Mouse (Mus musculus) right cerebral cortex, postnatal 36 days (tissue): ENCODE measurements around the gene Spdef.
A peak's percentile ranks its signal among the peaks of the same experiment; 100 is the strongest.

Source experiments
- DNase-seq, 2 experiments: peaks; one replicate each; pipeline ENCODE4 v3.0.0; 2022; ENCODE audit warnings: low spot score in 2 of 2, mixed read lengths in 1 of 2

Spdef gene

DNA sequence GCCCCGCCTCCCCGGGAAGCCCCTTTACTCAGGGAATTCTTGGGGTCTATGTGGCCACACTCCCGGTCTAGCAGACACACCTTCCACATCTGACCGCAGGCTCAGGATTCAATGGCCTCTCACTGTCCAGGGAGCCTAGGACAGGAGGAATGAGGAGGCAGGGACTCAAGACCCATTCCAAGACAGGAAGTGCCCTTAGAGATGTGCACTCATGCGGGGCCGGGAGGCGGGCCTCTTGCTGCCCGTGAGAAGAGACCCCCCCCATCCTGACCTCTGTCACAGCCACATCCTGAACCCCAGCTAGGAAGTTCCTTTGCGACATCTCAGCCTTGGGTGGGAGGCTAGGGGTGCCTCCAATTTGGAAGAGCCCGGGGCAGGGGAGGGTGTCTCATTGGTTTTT, 3.7 kb downstream of the Spdef start:
- DNase-seq = no peak

DNA sequence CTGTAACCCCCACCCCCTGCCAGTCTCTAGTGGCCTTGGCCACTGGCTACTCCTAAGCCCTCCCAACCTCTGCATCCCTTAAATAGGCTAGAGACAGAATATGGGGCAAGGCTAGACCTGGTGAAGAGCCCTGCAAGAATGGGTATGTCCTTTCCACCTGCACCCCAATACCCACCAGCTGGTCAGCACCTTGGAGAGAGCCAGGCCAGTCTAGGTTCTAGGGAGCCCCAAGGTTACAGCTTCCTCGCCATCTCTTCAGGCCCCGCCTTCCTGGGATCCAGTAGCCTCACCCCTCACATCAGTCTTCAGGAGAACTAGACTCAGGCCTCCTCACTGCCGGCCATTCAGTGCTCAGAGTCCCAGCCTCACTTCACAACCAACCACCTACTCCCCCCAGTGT, 4.4 kb downstream of the Spdef start:
- DNase-seq = no peak

DNA sequence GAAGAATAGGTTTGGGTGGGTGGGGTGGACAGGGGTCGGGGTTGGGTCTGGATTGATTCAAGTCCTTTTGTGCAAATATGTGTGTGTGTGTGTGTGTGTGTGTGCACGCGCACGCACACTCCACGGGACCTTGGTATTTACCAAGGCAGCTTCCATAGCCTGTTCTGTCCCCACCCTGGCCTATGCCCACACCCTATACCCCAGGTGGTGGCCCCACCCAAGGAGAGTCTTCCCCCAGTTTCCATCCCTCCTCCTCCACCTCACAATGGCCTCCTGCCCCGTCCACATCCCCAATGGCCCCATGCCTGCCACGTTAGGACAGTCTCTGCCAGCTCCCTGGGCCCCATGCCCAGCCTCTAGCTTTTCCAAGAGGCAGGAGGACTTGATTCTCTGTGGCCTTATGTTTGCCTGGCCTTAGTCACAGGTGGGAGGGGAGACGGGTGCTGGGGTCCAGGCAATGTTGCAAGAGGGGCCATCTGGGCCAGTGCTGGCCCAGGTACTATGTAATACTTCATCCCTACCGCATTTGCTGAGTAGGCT, 7.6 kb downstream of the Spdef start:
- no peak for DNase-seq

DNA sequence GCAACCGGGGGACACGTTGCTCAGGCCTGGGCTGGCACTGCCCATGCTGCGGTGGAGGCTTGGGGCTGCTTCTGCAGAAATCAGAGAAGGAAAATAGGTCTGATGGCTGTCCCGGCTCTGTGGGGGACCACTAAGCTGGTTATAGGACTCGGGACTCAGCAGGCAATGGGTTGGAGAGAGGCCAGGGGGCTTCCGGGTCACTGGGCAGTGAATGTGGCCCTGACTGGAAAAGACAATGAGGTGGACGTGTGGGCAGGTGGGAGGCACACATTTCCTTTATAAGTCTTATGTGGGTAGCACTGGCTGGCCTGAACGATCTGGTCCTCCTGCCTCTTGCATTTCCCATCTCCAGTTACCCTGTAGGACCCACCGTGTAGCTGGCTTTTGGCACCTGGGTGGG, 8.4 kb downstream of the Spdef start:
- no peak for DNase-seq

DNA sequence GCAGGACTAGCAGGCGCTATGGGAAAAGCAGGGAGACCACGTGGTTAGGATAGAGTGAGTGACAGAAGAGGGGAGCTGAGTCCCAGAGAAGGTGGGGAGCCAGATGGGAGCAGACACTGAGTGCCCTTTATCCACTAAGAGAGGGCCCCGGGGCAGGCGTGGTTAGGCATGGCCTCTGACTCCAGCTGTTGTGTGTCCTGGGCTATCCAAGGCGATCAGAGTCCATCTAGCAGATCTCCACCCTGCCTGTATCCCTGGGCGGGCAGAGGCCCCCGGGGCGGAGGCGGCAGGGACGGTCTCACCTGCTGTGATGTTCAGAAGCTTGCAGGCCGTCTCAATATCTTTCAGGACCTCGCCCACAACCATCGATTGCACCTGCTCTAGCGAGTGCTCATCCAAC, 9.1 kb downstream of the Spdef start:
- DNase-seq = no peak

DNA sequence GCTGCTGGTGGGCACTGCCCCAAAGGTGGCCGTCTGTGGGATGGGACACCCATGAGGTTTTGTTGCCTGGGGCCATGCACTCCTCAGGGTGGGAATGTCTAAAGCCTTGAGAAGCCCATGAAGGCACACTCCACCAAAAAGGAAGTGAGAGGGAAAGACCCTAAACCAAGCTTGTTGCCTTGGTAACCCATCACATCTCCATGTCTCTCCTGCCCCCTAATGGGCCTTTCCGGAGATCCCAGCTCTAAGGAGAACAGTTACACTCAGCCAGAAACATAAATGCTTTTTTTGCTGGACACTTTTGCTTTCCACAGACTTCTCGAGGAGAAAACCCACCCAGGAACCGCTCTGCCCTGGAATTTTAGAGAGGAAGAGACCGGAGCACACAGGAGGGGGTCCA, 10.5 kb downstream of the Spdef start:
- DNase-seq = no peak

DNA sequence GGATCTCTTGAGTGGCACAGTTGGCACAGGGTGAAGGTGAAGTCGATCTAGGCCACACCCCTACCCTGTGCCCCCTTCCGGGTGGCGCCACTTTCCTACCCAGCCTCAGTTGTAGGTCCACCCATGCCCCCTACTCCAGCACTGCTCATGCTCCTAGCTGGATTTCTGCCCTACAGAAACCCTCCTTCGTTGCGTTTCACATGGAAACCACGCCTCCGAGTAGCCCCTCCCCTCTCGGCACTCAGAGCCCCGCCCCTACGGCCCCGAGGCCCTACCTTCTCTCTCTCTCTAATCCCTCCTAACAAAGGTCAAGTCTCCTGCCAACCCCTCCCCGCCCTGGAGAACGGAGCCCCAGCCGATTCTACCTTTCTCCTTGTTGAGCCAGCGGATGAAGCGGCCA, 12.0 kb downstream of the Spdef start:
- DNase-seq = no peak

DNA sequence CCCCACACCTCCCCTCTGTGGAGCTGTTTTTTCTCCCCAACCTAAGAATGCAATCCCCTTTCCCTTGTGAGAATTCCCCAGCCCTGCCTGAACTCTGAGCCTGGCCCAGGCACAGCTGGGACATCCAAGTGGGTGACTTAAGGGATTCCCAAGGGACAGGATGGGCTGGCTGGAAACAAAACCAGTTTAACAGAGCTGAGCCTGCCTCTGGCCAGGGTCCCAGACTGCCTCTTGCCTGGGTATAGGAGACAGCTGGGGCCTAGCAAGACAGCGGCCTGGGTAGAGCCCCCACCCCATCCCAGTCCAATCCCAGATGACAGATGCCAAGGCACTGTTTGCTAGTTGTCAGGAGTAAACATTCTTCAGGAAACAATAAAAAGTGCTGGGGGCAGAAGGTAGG, 15.9 kb downstream of the Spdef start:
- no peak for DNase-seq

DNA sequence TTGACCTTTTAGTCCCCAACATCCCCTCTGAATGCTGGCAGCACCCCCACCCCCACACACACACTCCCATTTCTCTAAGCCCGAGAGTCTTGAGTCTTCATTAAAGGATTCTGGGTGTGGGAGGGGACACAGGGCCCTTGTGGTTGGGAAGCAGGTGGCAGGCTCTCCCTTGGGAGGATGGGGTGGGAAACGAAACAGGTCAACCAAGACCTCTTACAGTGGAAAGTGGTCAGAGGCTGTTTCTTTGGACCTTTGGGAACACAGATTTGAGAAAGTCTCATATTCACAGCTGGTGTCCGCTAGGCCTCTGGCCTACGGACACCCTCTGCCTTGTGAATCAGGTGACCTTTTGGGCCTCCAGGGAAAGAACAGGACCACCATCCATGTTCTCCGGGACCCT, 19.1 kb downstream of the Spdef start:
- no peak for DNase-seq

DNA sequence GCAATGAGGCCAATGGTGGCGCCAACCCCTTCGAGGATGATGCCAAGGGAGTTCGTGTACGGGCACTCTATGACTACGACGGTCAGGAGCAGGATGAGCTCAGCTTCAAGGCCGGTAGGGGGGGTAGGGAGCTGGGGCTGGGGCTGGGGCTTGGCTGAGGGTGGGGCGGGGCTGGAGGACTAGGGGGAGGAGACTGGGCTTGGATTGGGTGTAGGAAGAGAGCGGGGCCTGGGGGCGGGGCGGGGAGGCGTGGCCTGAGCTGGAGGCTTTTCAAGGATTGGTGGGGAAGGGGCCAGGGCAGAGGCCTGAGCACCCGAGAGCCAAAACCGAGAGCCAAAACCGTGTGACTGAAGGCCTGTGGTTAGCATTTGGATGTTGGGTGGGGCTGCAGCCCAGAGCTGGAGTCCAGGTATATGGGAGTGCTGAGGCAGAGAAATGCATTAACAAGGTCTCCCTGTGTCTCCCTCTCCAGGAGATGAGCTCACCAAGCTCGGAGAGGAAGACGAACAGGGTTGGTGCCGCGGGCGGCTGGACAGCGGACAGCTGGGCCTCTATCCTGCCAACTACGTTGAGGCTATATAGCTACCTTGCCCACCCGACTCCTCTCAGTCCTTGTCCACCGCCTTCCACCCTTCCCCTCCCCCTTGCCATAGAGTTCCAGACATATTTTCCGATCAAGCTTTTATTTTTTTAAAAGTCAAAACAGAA, 20.6 kb downstream of the Spdef start:
- DNase-seq = no peak

DNA sequence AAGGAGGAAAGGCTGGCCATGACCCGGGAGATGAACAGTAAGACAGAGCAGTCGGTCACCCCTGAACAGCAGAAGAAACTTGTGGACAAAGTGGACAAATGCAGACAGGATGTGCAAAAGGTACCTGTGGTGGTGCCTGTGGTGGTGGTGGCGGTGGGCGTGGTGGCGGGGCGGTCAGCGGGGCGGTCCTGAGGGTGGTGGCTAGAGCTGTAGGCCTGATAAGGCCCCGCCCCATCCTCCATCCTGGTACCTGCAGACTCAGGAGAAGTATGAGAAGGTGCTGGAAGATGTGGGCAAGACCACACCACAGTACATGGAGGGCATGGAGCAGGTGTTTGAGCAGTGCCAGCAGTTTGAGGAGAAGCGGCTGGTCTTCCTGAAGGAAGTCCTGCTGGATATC, 23.1 kb downstream of the Spdef start:
- DNase-seq = no peak

DNA sequence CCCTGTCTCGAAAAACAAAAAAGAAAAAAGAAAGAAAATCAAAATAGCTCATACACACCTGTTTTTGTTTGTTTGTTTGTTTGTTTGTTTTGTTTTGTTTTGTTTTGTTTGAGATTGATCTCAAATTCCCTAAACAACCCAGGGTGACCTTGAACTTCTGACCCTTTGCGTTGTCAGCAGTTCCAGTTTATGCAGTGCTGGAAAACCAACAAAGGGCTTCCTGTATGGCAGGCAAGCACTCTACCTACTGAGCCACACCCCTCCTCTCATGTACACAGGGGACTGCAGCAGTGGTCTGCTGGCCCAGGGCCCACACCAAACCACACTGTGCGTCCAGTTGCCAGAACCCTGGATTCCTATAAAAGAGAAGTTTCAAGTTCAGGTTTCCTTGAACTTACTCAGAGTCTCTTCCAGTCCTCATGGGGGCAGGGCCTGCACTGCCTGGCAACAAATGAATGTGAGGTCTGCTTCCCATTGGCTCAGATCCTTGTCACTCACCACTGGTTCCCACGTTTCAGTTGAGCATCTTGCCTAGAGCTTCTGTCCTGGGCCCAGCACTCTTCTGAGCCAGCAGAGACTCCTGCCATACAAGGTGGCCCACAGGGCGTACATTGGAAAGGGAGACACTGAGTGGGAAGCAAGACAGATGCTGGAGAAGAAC, 24.7 kb downstream of the Spdef start:
- DNase-seq = no peak

DNA sequence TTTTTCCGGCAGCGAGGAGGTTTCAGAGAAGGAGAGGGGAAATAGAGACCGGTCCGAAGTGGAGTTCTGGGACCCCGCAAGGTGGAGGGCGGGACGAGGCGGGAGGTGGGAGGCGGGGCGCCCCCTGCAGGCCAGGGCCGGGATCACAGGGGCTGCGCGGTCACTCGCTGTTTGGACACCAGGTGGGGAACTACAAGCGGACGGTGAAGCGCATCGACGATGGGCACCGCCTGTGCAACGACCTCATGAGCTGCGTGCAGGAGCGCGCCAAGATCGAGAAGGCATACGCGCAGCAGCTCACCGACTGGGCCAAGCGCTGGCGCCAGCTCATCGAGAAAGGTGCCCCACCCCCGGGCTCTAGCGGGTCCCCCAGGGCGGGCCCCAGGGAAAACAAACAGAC, 26.2 kb downstream of the Spdef start:
- DNase-seq = no peak

DNA sequence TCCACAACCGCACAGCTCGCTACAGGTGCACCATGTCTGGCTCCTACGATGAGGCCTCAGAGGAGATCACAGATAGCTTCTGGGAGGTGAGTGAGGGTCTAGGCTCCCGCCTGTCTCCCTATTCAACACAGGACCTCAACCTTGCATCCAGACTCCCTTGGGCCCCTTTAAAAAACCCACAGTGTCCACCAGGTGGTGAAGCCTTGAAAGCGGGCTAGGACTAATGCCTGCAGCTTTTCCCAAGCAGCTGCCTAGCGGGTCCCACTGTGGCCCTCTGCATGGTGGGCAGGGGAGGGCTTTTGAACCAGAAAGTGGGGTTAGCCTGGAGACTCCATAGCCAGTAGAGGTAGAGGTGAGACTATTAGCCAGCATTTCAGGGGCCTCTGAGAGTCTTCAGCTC, 26.9 kb downstream of the Spdef start:
- DNase-seq = no peak

DNA sequence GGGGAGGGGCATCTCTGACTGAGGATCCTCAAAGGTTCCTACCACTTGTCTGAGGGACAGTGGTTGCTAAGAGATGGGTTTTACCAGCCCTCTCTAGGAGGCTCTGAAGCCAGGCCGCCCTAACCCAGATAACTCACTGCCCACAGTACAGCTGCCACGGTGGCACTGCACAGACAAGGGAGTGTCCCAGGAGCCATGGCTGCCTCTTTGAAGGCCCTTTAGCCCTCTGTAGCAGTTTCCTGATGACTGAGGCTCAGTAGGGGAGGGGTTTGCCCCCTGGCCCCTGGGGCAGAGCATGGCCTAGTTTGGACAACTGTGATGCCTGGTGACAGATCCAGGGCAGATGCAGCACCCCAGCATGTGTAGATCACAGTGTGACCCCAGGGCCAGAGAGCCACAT, 27.9 kb downstream of the Spdef start:
- DNase-seq = no peak

DNA sequence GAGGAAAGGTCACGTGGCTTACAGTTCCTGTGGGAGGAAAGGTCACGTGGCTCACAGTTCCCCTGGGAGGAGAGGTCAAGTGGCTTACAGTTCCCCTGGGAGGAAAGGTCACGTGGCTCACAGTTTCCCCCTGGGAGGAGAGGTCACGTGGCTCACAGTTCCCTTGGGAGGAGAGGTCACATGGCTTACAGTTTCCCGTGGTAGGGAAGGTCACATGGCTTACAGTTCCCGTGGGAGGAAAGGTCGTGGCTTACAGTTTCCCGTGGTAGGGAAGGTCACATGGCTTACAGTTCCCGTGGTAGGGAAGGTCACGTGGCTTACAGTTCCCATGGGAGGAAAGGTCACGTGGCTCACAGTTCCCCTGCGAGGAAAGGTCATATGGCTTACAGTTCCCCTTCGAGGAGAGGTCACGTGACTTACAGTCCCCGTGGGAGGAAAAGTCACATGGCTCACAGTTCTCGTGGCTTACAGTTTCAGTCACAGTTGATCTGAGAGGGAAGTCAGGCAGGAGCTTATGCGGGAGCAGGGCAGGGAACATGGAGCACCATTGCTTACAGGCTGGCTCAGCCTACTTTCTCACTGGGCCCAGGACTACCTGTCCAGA, 29.0 kb downstream of the Spdef start:
- no peak for DNase-seq

DNA sequence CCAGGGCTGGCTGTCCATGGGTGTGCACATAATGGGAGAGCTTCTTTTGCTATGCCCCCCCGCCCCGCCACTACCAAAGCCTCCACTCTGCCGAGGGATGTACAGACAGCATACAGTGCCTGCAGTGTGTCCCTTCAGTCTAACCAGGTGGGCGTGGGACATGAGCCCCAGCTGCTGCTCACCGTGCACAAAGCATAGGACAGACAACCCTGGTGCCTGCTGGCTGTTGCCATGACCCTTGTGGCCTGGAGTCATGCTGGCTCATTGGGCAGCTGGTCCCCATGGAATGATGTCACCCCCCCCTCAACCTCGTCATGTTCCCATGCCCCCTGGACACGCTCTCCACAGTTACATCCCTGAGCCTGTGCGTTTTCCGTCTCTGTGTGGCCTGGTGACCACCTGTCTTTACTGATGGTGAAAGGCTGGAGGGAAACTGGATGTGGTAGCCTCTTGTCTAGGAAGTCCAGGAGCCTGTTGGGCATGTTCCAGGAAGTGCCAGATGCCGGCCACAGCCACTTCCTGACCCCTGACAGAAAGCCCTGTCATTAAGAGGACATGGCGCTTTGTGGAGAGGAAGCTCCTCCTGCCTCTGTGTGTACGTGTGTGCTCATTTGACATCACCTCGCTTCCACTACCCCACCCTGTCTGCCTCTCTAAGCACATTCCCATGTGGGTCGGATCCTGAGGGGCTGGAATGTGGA, 37.6 kb downstream of the Spdef start:
- no peak for DNase-seq

DNA sequence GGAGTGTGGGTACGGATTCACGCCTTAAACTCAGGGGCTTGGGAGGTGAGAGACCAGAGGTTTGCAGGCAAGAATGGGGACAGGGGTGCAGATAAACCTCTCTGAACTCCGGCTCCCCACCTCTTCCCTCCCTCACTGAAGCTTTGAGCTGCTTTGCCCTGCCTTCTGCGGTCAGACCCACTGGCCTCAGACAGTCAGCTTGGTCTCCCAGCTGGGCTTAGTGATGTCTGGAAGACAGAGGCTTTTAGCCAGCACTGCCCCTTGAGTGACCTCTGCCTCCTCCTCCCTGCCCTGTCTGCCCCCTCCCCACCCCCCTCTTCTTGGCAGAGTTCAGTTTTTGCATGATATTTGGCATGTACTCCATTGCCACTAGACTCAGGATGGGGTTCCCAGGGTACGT, 42.4 kb downstream of the Spdef start:
- no peak for DNase-seq

DNA sequence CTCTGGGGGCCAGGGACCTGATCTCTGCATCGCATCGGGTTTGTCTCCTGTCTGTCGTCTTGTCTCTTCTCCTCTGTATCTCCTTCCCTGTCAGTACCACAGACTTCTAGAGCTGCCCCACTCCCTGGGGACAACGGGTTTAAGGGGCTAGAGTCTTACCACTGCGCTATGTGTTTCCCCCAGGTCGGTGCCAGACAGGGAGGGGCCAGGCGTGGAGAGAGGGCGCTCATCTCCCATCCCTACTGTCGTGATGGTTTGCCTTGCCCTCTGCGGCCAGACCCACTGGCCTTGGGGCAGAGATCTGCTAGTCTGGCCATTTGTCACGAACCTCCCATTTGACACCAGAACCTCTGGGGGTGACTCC, 43.2 kb downstream of the Spdef start:
- no peak for DNase-seq

DNA sequence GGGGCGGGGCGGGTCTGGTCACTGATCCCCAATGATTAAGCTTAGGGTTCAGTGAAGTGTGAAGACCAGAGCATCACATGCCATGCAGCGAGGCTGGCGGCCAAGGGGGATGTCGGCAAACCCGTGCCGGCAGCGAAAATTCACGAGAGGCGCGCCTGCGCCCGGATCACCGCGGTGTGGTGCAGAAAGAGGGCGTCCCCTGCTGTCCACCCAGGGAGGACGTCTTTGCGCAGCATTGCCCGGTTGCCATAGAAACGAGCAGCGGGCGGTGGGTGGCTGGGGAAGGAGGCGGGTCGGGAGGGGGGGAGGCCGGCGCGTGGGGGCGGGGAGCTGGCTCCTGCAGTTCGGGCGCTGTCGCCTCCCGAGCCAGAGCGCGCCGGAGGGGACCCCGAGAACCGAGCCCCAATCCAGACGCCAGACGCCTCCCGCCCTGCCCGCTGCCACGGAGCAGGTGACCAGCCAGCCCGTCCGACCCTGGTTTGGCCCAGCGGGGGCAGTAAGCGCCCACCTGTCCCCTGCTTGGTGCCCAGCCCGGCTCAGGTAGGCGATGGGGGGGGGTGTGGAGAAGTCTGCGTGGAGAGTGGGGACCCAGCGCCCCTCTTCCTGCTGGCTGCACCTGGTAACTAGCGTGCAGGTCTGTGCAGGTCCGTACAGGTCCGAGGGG, 43.7 kb downstream of the Spdef start:
- DNase-seq = peak; percentile 78 to 84

DNA sequence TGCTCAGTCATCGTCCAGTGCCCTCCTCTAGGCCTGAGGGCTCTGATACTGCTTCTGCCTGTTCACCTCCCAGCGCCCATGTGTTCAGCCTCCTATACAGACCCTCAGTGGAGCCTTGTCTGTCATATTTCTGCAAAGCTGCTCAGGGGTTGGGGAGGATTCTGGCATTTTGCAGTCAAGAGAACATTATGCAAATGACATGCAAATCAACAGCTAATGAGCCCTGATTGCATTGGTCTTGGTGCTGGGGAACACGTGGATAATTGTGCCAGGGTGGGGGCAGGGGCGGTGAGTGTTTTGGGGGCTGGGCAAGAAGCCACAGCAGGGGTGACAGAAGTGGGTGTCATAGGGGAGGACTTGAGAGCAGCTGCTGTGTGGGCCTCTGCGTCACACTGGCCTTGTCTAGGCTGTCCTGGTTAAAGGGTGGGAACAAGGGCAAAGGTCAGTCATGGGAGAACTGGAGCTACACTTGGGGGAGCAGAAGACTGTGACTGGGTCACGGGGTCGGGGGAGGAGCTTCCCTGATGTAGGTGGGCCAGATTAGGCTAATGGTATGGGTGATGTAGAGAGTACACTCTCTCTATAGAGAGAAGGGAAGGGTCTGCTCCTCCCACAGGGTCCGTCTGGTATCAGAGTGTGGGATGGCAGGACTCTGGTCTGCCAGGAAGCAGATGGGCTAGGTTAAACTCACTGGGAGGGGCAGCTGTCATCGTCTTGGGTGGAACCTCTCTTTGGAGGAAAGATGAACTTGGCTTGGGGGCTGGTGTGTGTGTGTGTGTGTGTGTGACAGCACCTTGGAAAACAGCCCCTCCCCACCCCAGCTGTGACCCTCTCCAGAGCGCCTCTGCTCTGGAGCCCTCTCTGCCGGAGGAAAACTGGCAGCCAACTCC, 49.6 kb downstream of the Spdef start:
- no peak for DNase-seq
